Mouse (Mus musculus) stomach, postnatal 0 days (tissue): Measurements from ENCODE around the gene Crk. TPM values are rescaled to one million over a fixed set of nuclear protein-coding genes. Genes with fewer than 3 reads are reported as not detected.

Experiments
- ATAC-seq: fragments of 200-750 bp; cut with Nextera tagmentation; 2 replicates; pipeline ENCODE4 v1.8.0; 2017; ENCODE audit not compliant: low FRiP score, low TSS enrichment
- DNase-seq: peaks from one replicate; pipeline ENCODE4 v3.0.0-alpha.2; 2016; ENCODE audit warnings: low spot score
- H3K27ac ChIP-seq: fragments of 300-500 bp; sonication (generic); replicated peaks from 2 replicates; pipeline ENCODE4 v1.5.1; 2014; ENCODE audit warnings: mild to moderate bottlenecking, control low read depth
- H3K27me3 ChIP-seq: fragments of 300-500 bp; sonication (generic); 2 replicates; pipeline ENCODE4 v1.6.1; 2014; ENCODE audit warnings: low read length; ENCODE audit not compliant: control insufficient read depth, insufficient read depth
- H3K36me3 ChIP-seq: fragments of 300-500 bp; sonication (generic); 2 replicates; pipeline ENCODE4 v1.6.1; 2014; ENCODE audit warnings: low read length, mixed read lengths; ENCODE audit not compliant: control insufficient read depth, insufficient read depth
- H3K4me1 ChIP-seq: fragments of 300-500 bp; sonication (generic); replicated peaks from 2 replicates; pipeline ENCODE4 v1.6.1; 2014; ENCODE audit warnings: antibody characterized with exemption; ENCODE audit not compliant: control insufficient read depth, insufficient read depth
- H3K4me2 ChIP-seq: fragments of 300-500 bp; sonication (generic); replicated peaks from 2 replicates; pipeline ENCODE4 v1.6.1; 2014; ENCODE audit warnings: low read depth, mild to moderate bottlenecking, control low read depth, moderate library complexity
- H3K4me3 ChIP-seq: fragments of 300-500 bp; sonication (generic); 2 replicates; pipeline ENCODE4 v1.5.1; 2014; ENCODE audit warnings: low read depth, low read length, control low read depth
- H3K9ac ChIP-seq: fragments of 300-500 bp; sonication (generic); 2 replicates; pipeline ENCODE4 v1.6.1; 2014; ENCODE audit warnings: mild to moderate bottlenecking, low read length, control low read depth, mixed read lengths
- H3K9me3 ChIP-seq: fragments of 300-500 bp; sonication (generic); 2 replicates; pipeline ENCODE4 v1.6.1; 2016; ENCODE audit warnings: low read length; ENCODE audit not compliant: control insufficient read depth
- CTCF ChIP-seq: IDR thresholded peaks from 2 replicates; pipeline ENCODE4 v1.5.1; 2016; ENCODE audit warnings: antibody characterized with exemption, low read depth, mild to moderate bottlenecking, moderate library complexity
- EP300 ChIP-seq: optimal IDR thresholded peaks from 2 replicates; pipeline ENCODE3; 2016; ENCODE audit warnings: antibody characterized with exemption
- WGBS: fragments of 180-500 bp; shearing (Covaris S2); extraction: QIAGEN DNeasy Blood & Tissue Kit; methylation state at CpG from one replicate; pipeline ENCODE4 v1.1.7; 2014; 5-methylcytosine and 5-hydroxymethylcytosine counted together
- polyA plus RNA-seq: library from polyadenylated mRNA; unstranded; fragments of >200 nt; fragmentation: Nextera tagmentation; extraction: Ambion mirVana; gene quantifications from 2 replicates; pipeline ENCODE4 v1.2.1, GENCODE M21; 2015

Crk gene
- polyA plus RNA-seq, 1 experiment from 2014 or later = 68.8 TPM

DNA sequence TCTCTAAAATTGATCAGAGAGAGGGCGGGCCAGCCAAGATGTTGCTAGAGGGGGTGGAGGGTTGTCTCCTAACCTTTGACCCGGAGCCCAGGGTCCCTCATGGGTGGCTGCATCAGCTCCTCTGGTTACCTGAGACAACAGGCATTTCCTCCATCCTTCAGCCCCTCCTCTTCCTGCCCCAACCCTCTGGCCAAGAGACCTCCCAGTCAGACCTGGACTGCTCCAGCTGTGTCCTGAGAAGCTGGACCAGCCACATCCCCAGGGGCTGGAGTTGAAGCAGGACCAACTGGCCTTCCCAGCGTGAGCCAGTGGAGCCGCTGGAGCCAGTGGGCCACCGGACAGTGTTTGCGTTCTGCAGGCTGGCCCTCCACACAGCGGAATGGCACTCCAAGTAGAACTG lies 28.7 kb upstream of the Crk start, which contains the start of gene Myo1c:
Gene Myo1c (plus strand): TSS at position 194 of the 400 bp plus-strand sequence.
- Histone ChIP-seq H3K36me3 (0 out of 2 replicates have a peak, but pooled peaks cover 2% of the 10 kb centered on the region), H3K4me3 (peak within 1 kb of the TSS; percentile 62), H3K27me3 (no peaks in the 10 kb centered on the region), H3K4me1 (peaks cover 13% of the 10 kb centered on the region), H3K4me2 (peak within 1 kb of the TSS; percentile 87), H3K27ac (peak within 1 kb of the TSS; percentile 97), H3K9me3 (no peaks in the 10 kb centered on the region), H3K9ac (peak within 1 kb of the TSS; percentile 83)
- TF ChIP-seq EP300 (no peak), CTCF (no peak)
- DNase-seq (no peak), ATAC-seq (no peak)
- 63% methylated on average over 7 of the region's 7 CpGs for WGBS

DNA sequence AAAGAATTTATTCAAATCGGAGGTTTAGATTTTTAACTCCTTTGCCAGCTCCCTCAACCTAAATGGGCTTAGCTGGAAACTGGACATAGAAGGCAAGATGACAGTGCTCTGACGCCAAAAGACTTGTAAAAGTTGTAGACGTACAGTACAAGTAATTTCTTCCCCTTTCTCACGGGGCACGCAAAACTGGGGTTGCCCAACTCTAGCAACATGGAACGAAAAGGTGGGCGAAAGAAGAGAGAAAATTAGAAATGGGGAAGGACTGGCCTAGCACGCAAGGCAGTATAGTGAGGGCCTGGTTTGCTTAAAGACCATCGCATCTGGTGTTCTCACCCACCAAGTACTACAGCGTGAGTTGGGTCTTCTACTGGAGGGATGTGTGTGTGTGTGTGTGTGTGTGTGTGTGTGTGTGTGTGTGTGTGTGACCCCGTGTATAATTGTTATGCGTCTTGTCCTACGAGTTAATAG lies 28.1 kb upstream of the Crk start:
- DNase-seq = no peak
- TF ChIP-seq EP300 = no peak
- TF ChIP-seq CTCF = no peak
- Histone ChIP-seq H3K4me1 (peaks cover 13% of the 10 kb centered on the region), H3K27ac (peak overlapping the region; percentile 97), H3K9ac (peak overlapping the region; percentile 83), H3K36me3 (0 out of 2 replicates have a peak, but pooled peaks cover 2% of the 10 kb centered on the region), H3K27me3 (no peaks in the 10 kb centered on the region), H3K4me2 (peak overlapping the region; percentile 87), H3K4me3 (peak overlapping the region; percentile 62), H3K9me3 (no peaks in the 10 kb centered on the region)
- ATAC-seq = no peak
- 41% methylated on average over 13 of the region's 13 CpGs for WGBS

DNA sequence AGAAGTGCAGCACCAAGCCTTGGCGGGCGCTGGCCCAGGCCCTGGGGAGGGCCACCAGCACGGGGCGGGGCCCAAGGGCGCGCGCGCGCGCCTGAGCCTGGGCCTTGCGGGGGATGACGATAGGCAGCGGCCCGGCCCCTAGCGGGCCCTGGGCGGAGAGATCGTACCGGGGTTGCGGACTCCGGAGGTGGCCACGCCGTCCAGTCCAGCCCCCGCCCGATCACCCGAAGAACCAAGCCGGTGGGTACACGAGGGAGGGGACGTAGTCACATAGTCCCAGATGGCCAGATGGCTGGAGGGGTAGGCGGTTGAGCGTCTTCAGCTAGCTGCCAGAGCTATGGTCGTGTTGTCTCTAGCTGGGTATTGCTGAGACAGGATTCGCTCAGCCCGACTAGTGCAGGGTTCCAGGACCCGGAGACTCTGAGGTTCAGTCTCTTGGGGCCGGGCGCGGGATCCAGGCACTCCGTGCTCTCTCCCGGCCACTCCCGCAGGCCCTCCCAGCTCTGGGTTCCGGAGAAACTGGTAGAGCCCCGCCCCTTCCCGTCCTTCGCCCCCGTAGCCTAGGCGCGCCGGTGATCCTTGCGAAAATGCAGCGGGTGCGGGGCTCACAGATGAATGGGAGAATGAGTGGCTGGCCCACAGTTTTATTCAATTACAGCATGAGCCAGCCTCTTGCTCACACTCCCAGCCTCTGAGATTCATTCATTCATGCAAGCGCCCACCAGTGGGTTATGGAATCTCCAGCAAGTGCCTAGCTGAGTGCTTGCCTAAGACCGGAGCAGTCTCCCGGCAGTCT lies 27.4 kb upstream of the Crk start:
- DNase-seq = peak; percentile 87
- H3K4me1 ChIP-seq = peaks cover 13% of the 10 kb centered on the region
- no peaks in the 10 kb centered on the region for H3K27me3 ChIP-seq
- H3K4me2 ChIP-seq = peak overlapping the region; percentile 87
- peak overlapping the region; percentile 62 for H3K4me3 ChIP-seq
- H3K9ac ChIP-seq = peak overlapping the region; percentile 83
- peak; percentile 63 for ATAC-seq
- WGBS = under 1% methylated on average over 51 of the region's 54 CpGs
- 0 out of 2 replicates have a peak, but pooled peaks cover 2% of the 10 kb centered on the region for H3K36me3 ChIP-seq
- H3K9me3 ChIP-seq = no peaks in the 10 kb centered on the region
- H3K27ac ChIP-seq = peak overlapping the region; percentile 97
- TF ChIP-seq CTCF = peak; percentile 19
- no peak for TF ChIP-seq EP300

DNA sequence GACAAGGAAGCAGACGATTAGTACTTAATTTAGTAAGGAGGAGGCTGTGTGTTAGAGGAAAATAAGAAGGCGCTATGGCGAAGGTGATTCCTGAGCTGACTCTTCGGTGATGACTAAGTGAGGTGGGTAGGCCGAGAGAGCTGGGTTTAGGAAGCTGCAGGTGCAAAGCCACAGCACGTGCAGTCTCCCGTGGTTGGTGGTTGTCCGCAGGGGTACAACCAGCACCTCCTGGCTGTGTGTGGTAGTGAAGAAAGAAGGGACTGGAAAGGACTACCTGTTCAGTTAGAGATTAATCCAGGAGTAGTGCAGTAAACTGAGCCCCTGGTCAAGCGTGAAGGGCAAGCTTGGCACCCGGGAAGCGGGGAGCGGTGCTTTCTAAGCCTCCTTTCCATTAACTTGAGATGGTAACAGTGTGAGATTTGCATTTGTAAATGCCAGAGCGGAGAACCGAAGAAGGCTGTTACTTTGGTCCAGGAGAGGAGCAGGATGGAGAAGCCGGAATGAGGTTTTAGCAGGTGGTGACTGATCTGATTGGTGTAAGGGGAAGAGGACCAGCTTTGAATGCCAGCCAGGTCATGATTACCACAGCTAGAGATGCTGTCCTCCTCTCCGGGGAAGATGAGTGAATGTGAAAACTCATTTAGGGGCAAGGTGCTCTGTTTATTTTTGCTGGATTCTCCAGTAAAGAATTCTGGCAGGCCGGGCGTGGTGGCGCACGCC lies 26.7 kb upstream of the Crk start:
- Histone ChIP-seq H3K27ac (peak overlapping the region; percentile 97), H3K4me1 (peaks cover 15% of the 10 kb centered on the region), H3K4me3 (peak overlapping the region; percentile 62), H3K9ac (peak overlapping the region; percentile 83), H3K9me3 (no peaks in the 10 kb centered on the region), H3K27me3 (no peaks in the 10 kb centered on the region), H3K4me2 (peak overlapping the region; percentile 87), H3K36me3 (no peaks in the 10 kb centered on the region; the same call in 1 of the 2 replicates)
- no peak for ATAC-seq
- 29% methylated on average over 20 of the region's 20 CpGs for WGBS
- TF ChIP-seq CTCF (peak; percentile 29), EP300 (no peak)
- peak; percentile 56 for DNase-seq

DNA sequence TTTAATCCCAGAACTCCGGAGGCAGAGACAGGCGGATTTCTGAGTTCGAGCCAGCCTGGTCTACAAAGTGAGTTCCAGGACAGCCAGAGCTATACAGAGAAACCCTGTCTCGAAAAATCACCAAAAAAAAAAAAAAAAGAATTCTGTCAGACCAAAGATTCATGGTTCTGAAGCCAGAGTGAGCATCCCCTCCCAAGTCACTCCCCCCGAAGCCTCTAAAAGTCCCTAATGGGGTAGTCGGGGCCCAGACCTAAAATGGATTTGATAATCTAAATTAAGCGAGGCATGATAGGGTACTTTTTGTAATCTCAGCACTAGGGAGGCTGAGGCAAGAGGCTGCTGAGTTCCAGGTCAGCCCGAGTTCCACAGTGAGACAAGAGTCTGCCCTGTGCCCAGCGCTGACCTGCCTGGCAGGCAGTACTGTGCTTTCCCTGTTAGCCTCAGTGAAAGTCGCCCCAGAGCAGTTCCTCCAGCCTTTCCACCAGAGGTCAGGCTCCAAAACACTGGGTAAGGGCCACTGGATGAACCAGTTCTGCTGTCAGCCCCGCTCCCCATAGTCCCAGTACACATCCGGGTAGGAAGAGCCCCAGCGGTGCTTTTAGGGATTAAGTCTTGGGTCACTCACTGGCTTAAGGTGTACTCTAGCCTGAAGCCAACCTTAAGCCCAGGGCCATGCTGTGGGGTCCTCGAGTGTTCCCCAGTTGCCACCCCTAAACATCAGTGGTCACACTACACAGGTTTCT lies 25.9 kb upstream of the Crk start:
- H3K27me3 ChIP-seq = no peaks in the 10 kb centered on the region
- 37% methylated on average over 14 of the region's 14 CpGs for WGBS
- no peaks in the 10 kb centered on the region; the same call in 1 of the 2 replicates for H3K36me3 ChIP-seq
- peak; percentile 60 for TF ChIP-seq CTCF
- TF ChIP-seq EP300 = no peak
- H3K27ac ChIP-seq = peak overlapping the region; percentile 97
- no peaks in the 10 kb centered on the region for H3K9me3 ChIP-seq
- ATAC-seq (peak; percentile 4; the same call in 1 of the 2 replicates), DNase-seq (peak; percentile 69)
- peak overlapping the region; percentile 61 for H3K9ac ChIP-seq
- H3K4me2 ChIP-seq = peak overlapping the region; percentile 87
- H3K4me3 ChIP-seq = peak overlapping the region; percentile 51
- H3K4me1 ChIP-seq = peaks cover 15% of the 10 kb centered on the region
